Mouse (Mus musculus): Measurements from ENCODE around the gene Eif3l.

- TF ChIP-seq CTCF (IDR thresholded peaks at IDR 0.05; ENCODE audit: low read depth, low read length) (no peak), POLR2A (IDR thresholded peaks at IDR 0.05; ENCODE audit: borderline replicate concordance, low read depth, low read length) (no peak)
These were observed 22.6 kb downstream of the Eif3l start for GRCm38 (mm10) chr15:79097611-79098025.
